Mouse (Mus musculus) CH12.LX (cell line): ENCODE results near the gene Camk2n1. TPM values are rescaled to one million over a fixed set of nuclear protein-coding genes. Genes with fewer than 3 reads are reported as not detected.

Experiments used
- DNase-seq: peaks from one replicate; pipeline ENCODE4 v3.0.0-alpha.2; 2013; ENCODE audit errors: extremely low read depth
- H3K27ac ChIP-seq: 2 replicates; pipeline ENCODE4 v1.5.1; 2012; ENCODE audit warnings: low read depth, mild to moderate bottlenecking, control low read depth, moderate library complexity; ENCODE audit not compliant: insufficient read depth
- H3K27me3 ChIP-seq: replicated peaks from 2 replicates; pipeline ENCODE3; 2012; ENCODE audit warnings: inconsistent platforms
- H3K36me3 ChIP-seq, 2 experiments: replicated peaks in 1 of 2; 2 replicates each; pipeline versions ENCODE3 to v1.6.1; 2012; ENCODE audit warnings: inconsistent platforms in 1 of 2, low read length in 1 of 2, mild to moderate bottlenecking in 1 of 2, mixed read lengths in 1 of 2, moderate library complexity in 1 of 2; ENCODE audit not compliant: control insufficient read depth in 1 of 2, insufficient read depth in 1 of 2
- H3K4me1 ChIP-seq, 2 experiments: 2 replicates each; pipeline ENCODE4 v1.6.1; 2012; ENCODE audit warnings: inconsistent platforms in 1 of 2, moderate library complexity in 1 of 2; ENCODE audit not compliant: insufficient read depth in 2 of 2, control insufficient read depth in 1 of 2
- H3K4me2 ChIP-seq: 2 replicates; pipeline ENCODE4 v1.6.1; 2012; ENCODE audit warnings: low read depth, mild to moderate bottlenecking, control low read depth; ENCODE audit not compliant: poor library complexity, insufficient read depth, severe bottlenecking
- H3K4me3 ChIP-seq, 3 experiments: fragments of 150-350 bp in 1 of 3; sonication (generic) in 1 of 3; replicated peaks in 1 of 3; 2 replicates each; pipeline versions ENCODE3 to v1.5.1; 2011 to 2012; ENCODE audit warnings: low read depth in 2 of 3, low read length in 2 of 3, mild to moderate bottlenecking in 2 of 3, moderate library complexity in 2 of 3, control low read depth in 1 of 3, improper control_type of control experiment in 1 of 3, inconsistent platforms in 1 of 3, mixed read lengths in 1 of 3; ENCODE audit not compliant: poor library complexity in 1 of 3
- H3K79me2 ChIP-seq: replicated peaks from 2 replicates; pipeline ENCODE4 v1.6.1; 2012; ENCODE audit warnings: mild to moderate bottlenecking, moderate library complexity; ENCODE audit not compliant: control insufficient read depth, poor library complexity, insufficient read depth, severe bottlenecking; ENCODE audit errors: extremely low read depth
- H3K9ac ChIP-seq: 2 replicates; pipeline ENCODE4 v1.6.1; 2012; ENCODE audit warnings: low read depth, mild to moderate bottlenecking, control low read depth, moderate library complexity; ENCODE audit not compliant: insufficient read depth
- H3K9me3 ChIP-seq: replicated peaks from 2 replicates; pipeline ENCODE3; 2012; ENCODE audit warnings: low read length, inconsistent platforms, mixed read lengths
- BHLHE40 ChIP-seq: IDR thresholded peaks from 2 replicates; pipeline ENCODE4 v1.6.1; 2011; ENCODE audit warnings: mild to moderate bottlenecking, low read depth, low read length, improper control_type of control experiment
- CTCF ChIP-seq, 2 experiments: IDR thresholded peaks in 1 of 2; conservative IDR thresholded peaks in 1 of 2; 2 replicates each; pipeline ENCODE4 v1.5.1; 2011 to 2012; ENCODE audit warnings: low read depth in 2 of 2, low read length in 2 of 2, improper control_type of control experiment in 1 of 2, inconsistent platforms in 1 of 2, mild to moderate bottlenecking in 1 of 2, moderate library complexity in 1 of 2
- ETS1 ChIP-seq: conservative IDR thresholded peaks from 2 replicates; pipeline ENCODE4 v1.6.1; 2012; ENCODE audit warnings: low read depth, mild to moderate bottlenecking, inconsistent platforms, low read length, improper control_type of control experiment, moderate library complexity
- IRF4 ChIP-seq: IDR thresholded peaks from 2 replicates; pipeline ENCODE4 v1.6.1; 2014; ENCODE audit warnings: low read depth, mild to moderate bottlenecking, inconsistent platforms, low read length, improper control_type of control experiment
- MAFK ChIP-seq: IDR thresholded peaks from 2 replicates; pipeline ENCODE4 v1.6.1; 2011; ENCODE audit warnings: low read length, improper control_type of control experiment; ENCODE audit not compliant: insufficient replicate concordance
- MAZ ChIP-seq: IDR thresholded peaks from 2 replicates; pipeline ENCODE4 v1.6.1; 2012; ENCODE audit warnings: low read depth, mild to moderate bottlenecking, inconsistent platforms, low read length, improper control_type of control experiment, moderate library complexity
- MYC ChIP-seq: IDR thresholded peaks from 2 replicates; pipeline ENCODE4 v1.6.1; 2011; ENCODE audit warnings: low read depth, mild to moderate bottlenecking, improper control_type of control experiment, low read length
- NELFE ChIP-seq: IDR thresholded peaks from 2 replicates; pipeline ENCODE4 v1.6.1; 2011; ENCODE audit warnings: low read depth, low read length, improper control_type of control experiment
- NRF1 ChIP-seq: IDR thresholded peaks from 2 replicates; pipeline ENCODE4 v1.6.1; 2014; ENCODE audit warnings: low read depth, mild to moderate bottlenecking, inconsistent platforms, low read length, improper control_type of control experiment, moderate library complexity
- POLR2AphosphoS2 ChIP-seq: IDR thresholded peaks from 2 replicates; pipeline ENCODE4 v1.6.1; 2011; ENCODE audit warnings: low read depth, low read length, improper control_type of control experiment
- SMC3 ChIP-seq: IDR thresholded peaks from 2 replicates; pipeline ENCODE4 v1.6.1; 2011; ENCODE audit warnings: low read depth, low read length, improper control_type of control experiment
- TCF12 ChIP-seq: IDR thresholded peaks from 2 replicates; pipeline ENCODE4 v1.6.1; 2014; ENCODE audit warnings: low read depth, mild to moderate bottlenecking, inconsistent platforms, low read length, improper control_type of control experiment
- USF2 ChIP-seq: conservative IDR thresholded peaks from 2 replicates; pipeline ENCODE4 v1.6.1; 2011; ENCODE audit warnings: low read depth, low read length, improper control_type of control experiment
- ZC3H11A ChIP-seq: IDR thresholded peaks from 2 replicates; pipeline ENCODE4 v1.6.1; 2012; ENCODE audit warnings: low read depth, mild to moderate bottlenecking, inconsistent platforms, low read length, improper control_type of control experiment
- ZMIZ1 ChIP-seq: IDR thresholded peaks from 2 replicates; pipeline ENCODE4 v1.6.1; 2012; ENCODE audit warnings: low read depth, mild to moderate bottlenecking, inconsistent platforms, low read length, improper control_type of control experiment
- dilution Hi-C: fragments of 300-500 bp; cut with MboI; formaldehyde crosslinking; loops from 2 replicates; pipeline ENCODE4 v1.14.3; 2020; ENCODE audit warnings: low sequenced_read_pairs; ENCODE audit not compliant: extremely low pct_unique_long_range_greater_than_20kb, extremely low pct_ligation_motif_present
- in situ Hi-C: fragments of 300-500 bp; cut with MboI; formaldehyde crosslinking; loops from 3 replicates; pipeline ENCODE4 v1.14.3; 2019; ENCODE audit warnings: low sequenced_read_pairs, low pct_ligation_motif_present, low pct_unique_long_range_greater_than_20kb, mixed read lengths
- polyA plus RNA-seq: library from polyadenylated mRNA; unstranded; fragments of >175 nt; gene quantifications from 2 replicates; pipeline ENCODE4 v1.2.1, GENCODE M21; 2012; ENCODE audit warnings: low read depth; ENCODE audit not compliant: insufficient read length
- total RNA-seq, 2 experiments: library from RNA; depleted of rRNA; stranded (reverse); fragments of 300-350 nt in 1 of 2; fragments of >200 nt in 1 of 2; gene quantifications; 2 replicates each; pipeline ENCODE4 v1.2.3; 2012 to 2014

Camk2n1 gene
- total RNA-seq (2012; rRNA removed) (0.04 and 0.13 TPM in 2 replicates), total RNA-seq (2014; rRNA removed) (not detected in 2 replicates), polyA plus RNA-seq (not detected in 2 replicates)

- peaks cover 2% of the 10 kb centered on the region for H3K9me3 ChIP-seq
- no peaks in the 10 kb centered on the region for H3K36me3 ChIP-seq
- peak within 1 kb of the TSS; percentile 29 to 68 (median 48) for H3K4me3 ChIP-seq
- peaks cover 11 to 37% of the 10 kb centered on the region in 2 experiments for H3K4me1 ChIP-seq
- dilution Hi-C loops (no loop called here), in situ Hi-C loops (loop anchor here (5.0 kb wide), 1 partner anchor 108 kb away; no protein-coding TSS in a partner anchor)
- peaks cover 94% of the 10 kb centered on the region for H3K27me3 ChIP-seq
- DNase-seq: no peak
- TF ChIP-seq ETS1 (no peak), NRF1 (no peak), MYC (no peak), USF2 (no peak), IRF4 (no peak), POLR2AphosphoS2 (no peak), MAFK (no peak)
- H3K27ac ChIP-seq: no peak within 1 kb of the TSS
- H3K79me2 ChIP-seq: no peaks in the 10 kb centered on the region
- H3K4me2 ChIP-seq: peak within 1 kb of the TSS; percentile 85
- H3K9ac ChIP-seq: peak within 1 kb of the TSS; percentile 72
Measured at GRCm38 (mm10) chr4:138453753-138454570, at the start of gene Camk2n1. Camk2n1 (plus strand) TSS chr4:138454314.

- DNase-seq: peak; percentile 29
- dilution Hi-C loops: no loop called here
- H3K36me3 ChIP-seq: no peaks in the 10 kb centered on the region
Measured at GRCm38 (mm10) chr4:138404806-138405205, 49.3 kb upstream of the Camk2n1 start.

More at GRCm38 (mm10) chr4:138404806-138405205, 49.3 kb upstream of the Camk2n1 start:
- no peak overlapping the region for H3K9ac ChIP-seq
- no peak overlapping the region for H3K27ac ChIP-seq
- H3K4me2 ChIP-seq: no peak overlapping the region
- peaks cover 72% of the 10 kb centered on the region for H3K27me3 ChIP-seq
- peak; percentile 59 to 67 for TF ChIP-seq CTCF (conservative IDR thresholded peaks at IDR 0.05 in 1 of 2, IDR thresholded peaks at IDR 0.05 in 1 of 2; ENCODE audit: low read depth in 2 of 2, low read length in 2 of 2)
- no peak for TF ChIP-seq NELFE
- TF ChIP-seq BHLHE40: peak; percentile 29; the same call in 1 of the 2 replicates
- no peak for TF ChIP-seq MAFK
- TF ChIP-seq SMC3: 0 out of 2 replicates have a peak, but pooled peaks have one; percentile 12
- no peak for TF ChIP-seq MAZ
- TF ChIP-seq ZMIZ1: no peak
- TF ChIP-seq TCF12: no peak
- TF ChIP-seq ZC3H11A: no peak
- peaks cover 7 to 8% of the 10 kb centered on the region in 2 experiments for H3K4me1 ChIP-seq
- no peaks in the 10 kb centered on the region for H3K79me2 ChIP-seq
- peaks cover 6% of the 10 kb centered on the region for H3K9me3 ChIP-seq
- in situ Hi-C loops: loop anchor here (25.0 kb wide), 1 partner anchor 443 kb away; no protein-coding TSS in a partner anchor
- H3K4me3 ChIP-seq: no peak overlapping the region
